ENCODE assay signal across 9 mouse cellular contexts in genomic region chr2:135536303-135536871, GRCm38 (mm10).
DNase-seq lines count a peak whose midpoint lies in the region; ATAC-seq lines count a peak whose summit lies in the region.
"Had no signal": no experiment of that assay in that cellular context is flagged by ENCODE, and none has a peak within 500 bp of the region (broad histone marks: within the 10 kb centered on the region; RNA-seq: fewer than 3 reads in every experiment).

No protein-coding gene starts in this region.

- WGBS in kidney, embryonic 15.5 days: 57% methylated on average over 11 of the region's 11 CpGs
- WGBS in heart, embryonic 16.5 days: 10% methylated on average over 11 of the region's 11 CpGs
- 20% methylated on average over 11 of the region's 11 CpGs for WGBS in liver, embryonic 16.5 days (ENCODE audit: insufficient replicate concordance)
- WGBS in hindbrain, embryonic 10.5 days: 84% methylated on average over 11 of the region's 11 CpGs

- H3K4me1 ChIP-seq in kidney, embryonic 15.5 days: peaks cover 4% of the 10 kb centered on the region; the same call in 1 of the 2 replicates
- H3K4me1 ChIP-seq in heart, embryonic 16.5 days (ENCODE audit: control insufficient read depth, insufficient read depth, low read length): peaks cover 23% of the 10 kb centered on the region
- no peaks in the 10 kb centered on the region for H3K4me1 ChIP-seq in liver, embryonic 16.5 days (ENCODE audit: control insufficient read depth, low read depth, low read length)
- no peaks in the 10 kb centered on the region for H3K4me1 ChIP-seq in hindbrain, embryonic 10.5 days (replicated peaks)

- H3K9ac ChIP-seq in kidney, embryonic 15.5 days: no peak overlapping the region
- H3K9ac ChIP-seq in heart, embryonic 16.5 days (ENCODE audit: low read length): peak overlapping the region; percentile 39
- H3K9ac ChIP-seq in liver, embryonic 16.5 days (ENCODE audit: low read depth, low read length): no peak overlapping the region
- H3K9ac ChIP-seq: midbrain, embryonic 12.5 days had no signal

- no peaks in the 10 kb centered on the region for H3K36me3 ChIP-seq in kidney, embryonic 15.5 days
- no peaks in the 10 kb centered on the region for H3K36me3 ChIP-seq in heart, embryonic 16.5 days (ENCODE audit: control insufficient read depth, insufficient read depth)
- H3K36me3 ChIP-seq in liver, embryonic 16.5 days (ENCODE audit: control insufficient read depth, insufficient read depth): no peaks in the 10 kb centered on the region
- no peaks in the 10 kb centered on the region for H3K36me3 ChIP-seq in hindbrain, embryonic 10.5 days
- H3K36me3 ChIP-seq: midbrain, embryonic 12.5 days had no signal

- no peak overlapping the region for H3K4me3 ChIP-seq in kidney, embryonic 15.5 days (replicated peaks)
- peak overlapping the region; percentile 9 for H3K4me3 ChIP-seq in heart, embryonic 16.5 days (ENCODE audit: low read length)
- peak overlapping the region; percentile 29 for H3K4me3 ChIP-seq in liver, embryonic 16.5 days (ENCODE audit: low read depth, low read length)
- no peak overlapping the region for H3K4me3 ChIP-seq in hindbrain, embryonic 10.5 days
- H3K4me3 ChIP-seq: left cerebral cortex, adult 2 months; midbrain, embryonic 12.5 days had no signal

- no peaks in the 10 kb centered on the region for H3K9me3 ChIP-seq in kidney, embryonic 15.5 days (replicated peaks)
- 0 out of 2 replicates have a peak, but pooled peaks cover 2% of the 10 kb centered on the region for H3K9me3 ChIP-seq in heart, embryonic 16.5 days (replicated peaks; ENCODE audit: control insufficient read depth, low read length)
- H3K9me3 ChIP-seq in liver, embryonic 16.5 days (replicated peaks; ENCODE audit: control insufficient read depth, low read length): no peaks in the 10 kb centered on the region
- H3K9me3 ChIP-seq in hindbrain, embryonic 10.5 days: no peaks in the 10 kb centered on the region

- ATAC-seq in kidney, embryonic 15.5 days (replicated peaks; ENCODE audit: low FRiP score): peak; percentile 56; the same call in 1 of the 2 replicates
- peak; percentile 63 for ATAC-seq in heart, embryonic 16.5 days (replicated peaks; ENCODE audit: extremely low read depth, insufficient read depth, low FRiP score)
- peak; percentile 81 for ATAC-seq in liver, embryonic 16.5 days (ENCODE audit: low read depth)

- H3K4me2 ChIP-seq in kidney, embryonic 15.5 days: no peak overlapping the region
- peak overlapping the region; percentile 50 for H3K4me2 ChIP-seq in heart, embryonic 16.5 days (ENCODE audit: low read depth, low read length)
- H3K4me2 ChIP-seq in liver, embryonic 16.5 days (ENCODE audit: low read depth, low read length): peak overlapping the region; percentile 39
- H3K4me2 ChIP-seq: midbrain, embryonic 12.5 days had no signal

- DNase-seq in kidney, postnatal 25 days: no peak
- peak; percentile 7 for DNase-seq in embryo, embryonic 10.5 days (ENCODE audit: low spot score)
- no peak for DNase-seq in hindbrain, embryonic 10.5 days (ENCODE audit: low spot score)
- no peak for DNase-seq in frontal cortex, postnatal 14 days (ENCODE audit: low spot score in 2 of 2)

- H3K27ac ChIP-seq in kidney, embryonic 15.5 days: no peak overlapping the region
- H3K27ac ChIP-seq in heart, embryonic 16.5 days (ENCODE audit: low read length): peak overlapping the region; percentile 86
- no peak overlapping the region for H3K27ac ChIP-seq in liver, embryonic 16.5 days (ENCODE audit: low read length)
- no peak overlapping the region for H3K27ac ChIP-seq in hindbrain, embryonic 10.5 days
- H3K27ac ChIP-seq: left cerebral cortex, adult 2 months; midbrain, embryonic 12.5 days had no signal

- H3K27me3 ChIP-seq in kidney, embryonic 15.5 days: no peaks in the 10 kb centered on the region
- H3K27me3 ChIP-seq in heart, embryonic 16.5 days (ENCODE audit: control insufficient read depth, insufficient read depth, low read length): no peaks in the 10 kb centered on the region
- no peaks in the 10 kb centered on the region for H3K27me3 ChIP-seq in liver, embryonic 16.5 days (ENCODE audit: control insufficient read depth, insufficient read depth, low read depth, low read length)
- no peaks in the 10 kb centered on the region for H3K27me3 ChIP-seq in hindbrain, embryonic 10.5 days (ENCODE audit: insufficient read depth, poor library complexity, severe bottlenecking)
- H3K27me3 ChIP-seq: midbrain, embryonic 12.5 days had no signal

Comparison
In these comparisons a context has a peak if more than half of its experiments do, and no peak if none do; other contexts are left out.
1. H3K4me3 ChIP-seq: peak in heart, embryonic 16.5 days (single experiment) and liver, embryonic 16.5 days (single experiment); none in kidney, embryonic 15.5 days (single experiment) and hindbrain, embryonic 10.5 days (single experiment).
2. Peak in every context shown above with its lines, with median percentiles within 50 percentile points of each other: ATAC-seq.